Mouse (Mus musculus) skeletal muscle tissue, adult 2 months (tissue): ENCODE results near the gene Tmem50a.
"Not testable (repeated sequence)": the region's sequence is repeated elsewhere in the genome, so short reads cannot be mapped to it uniquely, and the experiment has no call there.

Experiments used
- DNase-seq: peaks from one replicate; pipeline ENCODE4 v3.0.0-alpha.2; 2012; ENCODE audit warnings: low read depth, low spot score

Gene Tmem50a

DNA sequence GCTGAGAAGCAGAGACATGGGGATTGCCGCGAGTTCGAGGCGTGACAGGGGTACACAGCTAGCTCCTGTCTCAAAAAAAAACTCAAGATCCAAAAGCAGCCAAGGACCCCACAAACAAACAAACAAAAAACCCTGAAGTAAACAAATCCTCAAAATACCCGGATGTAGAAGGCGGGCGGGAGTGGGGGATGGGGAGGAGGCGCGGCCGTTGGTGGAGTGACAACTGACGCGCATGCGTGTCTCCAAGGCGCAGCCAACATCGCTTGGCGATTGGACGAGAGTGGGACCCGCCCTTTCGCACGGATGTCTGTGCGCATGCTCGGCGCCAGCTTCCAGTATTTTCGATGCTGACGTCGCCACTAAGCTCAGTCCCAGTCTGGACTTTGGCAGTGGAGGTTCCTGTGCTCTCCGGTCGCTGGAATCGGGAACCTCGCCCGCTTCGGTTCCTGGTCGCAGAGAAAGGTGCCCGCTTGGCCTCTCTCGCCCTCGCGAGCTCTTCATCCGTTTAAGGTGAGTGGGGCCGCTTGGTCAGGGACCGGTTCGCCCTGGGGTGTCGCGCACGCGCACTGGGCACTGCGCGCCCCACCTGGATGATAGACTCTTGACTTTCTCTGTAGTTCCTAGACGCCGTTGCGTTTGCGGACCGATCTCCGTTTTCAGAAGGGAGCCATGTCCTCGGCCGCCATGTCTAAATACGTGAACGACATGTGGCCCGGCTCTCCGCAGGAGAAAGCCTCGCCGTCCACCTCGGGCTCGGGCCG, 8.6 kb upstream of the Tmem50a start, which contains the start of gene Rsrp1:
Gene Rsrp1 (plus strand): TSS at position 335 of the 761 bp plus-strand sequence.
- peak; percentile 100 for DNase-seq

DNA sequence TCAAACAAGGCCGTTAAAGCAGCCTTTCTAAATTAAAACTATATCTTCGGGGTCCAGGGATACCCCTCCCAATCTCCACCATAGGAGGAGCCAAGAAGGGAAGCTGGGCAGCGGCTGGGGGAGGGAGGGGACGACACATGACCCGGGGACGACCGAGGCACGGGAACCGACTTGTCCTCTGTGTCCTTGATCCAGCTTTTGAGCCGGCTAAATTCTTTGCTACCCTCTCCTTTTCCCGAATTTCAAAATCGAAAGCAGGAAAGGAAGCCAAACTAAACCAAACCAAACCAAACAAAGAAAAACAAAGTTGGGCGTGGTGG, 8.1 kb upstream of the Tmem50a start:
- peak; percentile 84 for DNase-seq

GRCm38 (mm10) chr4:134922111-134922924, 7.5 kb upstream of the Tmem50a start:
- DNase-seq = no peak

GRCm38 (mm10) chr4:134921703-134922102, 6.9 kb upstream of the Tmem50a start:
- DNase-seq = no peak

GRCm38 (mm10) chr4:134920631-134921030, 5.8 kb upstream of the Tmem50a start:
- no peak for DNase-seq

- no peak for DNase-seq
These were observed 5.1 kb upstream of the Tmem50a start for GRCm38 (mm10) chr4:134919733-134920540.

GRCm38 (mm10) chr4:134918381-134918780, 3.6 kb upstream of the Tmem50a start:
- peak; percentile 93 for DNase-seq

DNA sequence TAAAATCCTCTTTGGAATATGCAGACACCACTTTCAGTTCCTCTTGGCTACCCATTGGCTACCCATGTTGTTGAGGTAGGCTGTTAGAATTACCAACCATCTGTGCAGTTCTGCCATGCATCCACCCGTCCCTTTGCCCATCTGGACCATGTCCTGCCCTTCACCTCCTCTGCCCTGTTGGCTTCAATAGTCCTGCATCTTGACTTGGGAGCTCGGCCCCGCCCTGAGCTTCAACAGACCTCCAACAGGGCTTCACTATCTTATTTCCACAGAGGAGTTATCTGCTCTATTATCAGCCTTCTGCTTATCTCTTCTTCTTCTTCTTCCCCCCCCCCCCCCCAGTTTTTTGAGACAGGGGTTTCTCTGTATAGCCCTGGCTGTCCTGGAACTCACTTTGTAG, 2.4 kb upstream of the Tmem50a start:
- DNase-seq = no peak

GRCm38 (mm10) chr4:134915223-134916050, 613 bp upstream of the Tmem50a start:
- DNase-seq = peak; percentile 58

GRCm38 (mm10) chr4:134914122-134914863, 531 bp downstream of the Tmem50a start:
- no peak for DNase-seq

- DNase-seq = no peak
These were observed 1.4 kb downstream of the Tmem50a start for GRCm38 (mm10) chr4:134913413-134913812.

- not testable (repeated sequence) for DNase-seq
These were observed 3.4 kb downstream of the Tmem50a start for GRCm38 (mm10) chr4:134911406-134911805.

- no peak for DNase-seq
These were observed 11.8 kb downstream of the Tmem50a start for GRCm38 (mm10) chr4:134903046-134903445.

DNA sequence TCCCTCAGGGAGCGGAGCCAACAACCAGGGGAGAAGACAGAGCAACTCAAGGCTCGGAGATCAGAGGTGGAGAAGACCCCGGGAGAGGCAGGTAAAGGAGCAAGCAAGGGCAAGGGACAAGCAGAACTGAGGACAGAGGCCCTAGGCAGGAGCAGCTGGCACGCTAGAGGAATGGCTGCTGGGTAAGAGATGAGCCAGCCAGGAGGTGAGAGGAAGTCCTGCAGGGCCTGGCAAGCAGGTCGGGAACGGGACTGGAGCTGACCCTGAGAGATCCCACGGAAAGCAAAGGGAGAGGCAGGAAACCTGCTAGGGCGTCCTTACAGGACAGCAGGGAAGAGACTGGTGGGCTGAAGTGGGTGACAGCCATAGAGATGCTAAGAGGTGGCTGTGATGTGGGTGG, 13.7 kb downstream of the Tmem50a start:
- no peak for DNase-seq

- DNase-seq = no peak
These were observed 17.6 kb downstream of the Tmem50a start for GRCm38 (mm10) chr4:134897256-134897655.

DNA sequence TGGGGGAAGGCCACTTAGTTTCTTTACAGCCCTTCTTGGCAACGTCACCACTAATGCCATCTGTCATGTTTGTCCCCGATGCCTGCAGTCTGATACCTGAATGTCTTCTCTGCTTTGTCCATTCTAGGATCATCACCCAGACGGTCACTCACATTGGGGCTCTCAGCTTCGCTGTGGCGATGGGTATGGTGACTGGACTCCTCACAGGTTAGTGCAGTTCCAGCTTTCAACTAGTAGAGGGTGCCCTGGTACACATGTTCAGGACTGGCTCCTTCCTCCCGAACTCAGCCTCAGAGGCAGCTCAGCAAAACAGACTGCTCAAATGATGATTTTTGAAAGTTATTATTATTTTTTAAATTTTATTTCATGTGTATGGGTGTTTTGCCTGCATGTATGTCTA, 22.7 kb downstream of the Tmem50a start:
- DNase-seq = no peak

GRCm38 (mm10) chr4:134884364-134884763, 30.5 kb downstream of the Tmem50a start:
- DNase-seq = no peak

DNA sequence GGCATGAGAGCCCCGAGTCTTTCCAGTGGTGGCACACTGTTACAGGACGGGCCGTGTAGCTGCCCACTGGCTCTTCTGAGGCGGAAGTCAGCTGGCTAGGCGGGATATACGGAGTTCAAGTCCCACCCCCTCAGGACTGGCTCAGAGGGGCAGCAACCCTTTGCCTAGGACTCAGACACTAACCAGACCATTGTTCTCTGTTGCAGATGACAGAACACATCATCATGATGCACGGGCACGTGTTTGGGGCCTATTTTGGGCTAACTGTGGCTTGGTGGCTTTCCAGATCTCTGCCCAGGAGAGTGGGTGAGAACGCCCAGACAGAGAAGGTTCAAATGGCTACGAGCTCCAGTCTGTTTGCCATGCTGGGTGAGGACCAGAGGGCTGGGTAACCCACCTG, 31.0 kb downstream of the Tmem50a start:
- DNase-seq = no peak

GRCm38 (mm10) chr4:134883266-134883665, 31.6 kb downstream of the Tmem50a start:
- no peak for DNase-seq

- DNase-seq = no peak
These were observed 34.8 kb downstream of the Tmem50a start for GRCm38 (mm10) chr4:134880041-134880440.
